Mouse (Mus musculus) CH12.LX (cell line): ENCODE data around the gene Tarbp1. TPM values are rescaled to one million over a fixed set of nuclear protein-coding genes. Genes with fewer than 3 reads are reported as not detected.

Source experiments
- DNase-seq: peaks from one replicate; pipeline ENCODE4 v3.0.0-alpha.2; 2013; ENCODE audit errors: extremely low read depth
- H3K27ac ChIP-seq: 2 replicates; pipeline ENCODE4 v1.5.1; 2012; ENCODE audit warnings: low read depth, mild to moderate bottlenecking, control low read depth, moderate library complexity; ENCODE audit not compliant: insufficient read depth
- H3K27me3 ChIP-seq: replicated peaks from 2 replicates; pipeline ENCODE3; 2012; ENCODE audit warnings: inconsistent platforms
- H3K36me3 ChIP-seq, 2 experiments: replicated peaks in 1 of 2; 2 replicates each; pipeline versions ENCODE3 to v1.6.1; 2012; ENCODE audit warnings: inconsistent platforms in 1 of 2, low read length in 1 of 2, mild to moderate bottlenecking in 1 of 2, mixed read lengths in 1 of 2, moderate library complexity in 1 of 2; ENCODE audit not compliant: control insufficient read depth in 1 of 2, insufficient read depth in 1 of 2
- H3K4me1 ChIP-seq, 2 experiments: 2 replicates each; pipeline ENCODE4 v1.6.1; 2012; ENCODE audit warnings: inconsistent platforms in 1 of 2, moderate library complexity in 1 of 2; ENCODE audit not compliant: insufficient read depth in 2 of 2, control insufficient read depth in 1 of 2
- H3K4me2 ChIP-seq: 2 replicates; pipeline ENCODE4 v1.6.1; 2012; ENCODE audit warnings: low read depth, mild to moderate bottlenecking, control low read depth; ENCODE audit not compliant: poor library complexity, insufficient read depth, severe bottlenecking
- H3K4me3 ChIP-seq, 3 experiments: fragments of 150-350 bp in 1 of 3; sonication (generic) in 1 of 3; replicated peaks in 1 of 3; 2 replicates each; pipeline versions ENCODE3 to v1.5.1; 2011 to 2012; ENCODE audit warnings: low read depth in 2 of 3, low read length in 2 of 3, mild to moderate bottlenecking in 2 of 3, moderate library complexity in 2 of 3, control low read depth in 1 of 3, improper control_type of control experiment in 1 of 3, inconsistent platforms in 1 of 3, mixed read lengths in 1 of 3; ENCODE audit not compliant: poor library complexity in 1 of 3
- H3K79me2 ChIP-seq: replicated peaks from 2 replicates; pipeline ENCODE4 v1.6.1; 2012; ENCODE audit warnings: mild to moderate bottlenecking, moderate library complexity; ENCODE audit not compliant: control insufficient read depth, poor library complexity, insufficient read depth, severe bottlenecking; ENCODE audit errors: extremely low read depth
- H3K9ac ChIP-seq: 2 replicates; pipeline ENCODE4 v1.6.1; 2012; ENCODE audit warnings: low read depth, mild to moderate bottlenecking, control low read depth, moderate library complexity; ENCODE audit not compliant: insufficient read depth
- H3K9me3 ChIP-seq: replicated peaks from 2 replicates; pipeline ENCODE3; 2012; ENCODE audit warnings: low read length, inconsistent platforms, mixed read lengths
- CHD1 ChIP-seq: IDR thresholded peaks from 2 replicates; pipeline ENCODE4 v1.6.1; 2012; ENCODE audit warnings: low read depth, low read length, improper control_type of control experiment, inconsistent platforms
- E2F4 ChIP-seq: IDR thresholded peaks from 2 replicates; pipeline ENCODE4 v1.6.1; 2011; ENCODE audit warnings: low read depth, low read length, improper control_type of control experiment; ENCODE audit not compliant: insufficient replicate concordance
- ELF1 ChIP-seq: IDR thresholded peaks from 2 replicates; pipeline ENCODE4 v1.6.1; 2014; ENCODE audit warnings: low read depth, mild to moderate bottlenecking, inconsistent platforms, low read length, improper control_type of control experiment
- ETS1 ChIP-seq: conservative IDR thresholded peaks from 2 replicates; pipeline ENCODE4 v1.6.1; 2012; ENCODE audit warnings: low read depth, mild to moderate bottlenecking, inconsistent platforms, low read length, improper control_type of control experiment, moderate library complexity
- GABPA ChIP-seq: IDR thresholded peaks from 2 replicates; pipeline ENCODE4 v1.6.1; 2012; ENCODE audit warnings: low read depth, low read length, improper control_type of control experiment, inconsistent platforms; ENCODE audit not compliant: insufficient replicate concordance
- HCFC1 ChIP-seq: IDR thresholded peaks from 2 replicates; pipeline ENCODE4 v1.6.1; 2012; ENCODE audit warnings: low read depth, mild to moderate bottlenecking, inconsistent platforms, low read length, improper control_type of control experiment
- JUN ChIP-seq: IDR thresholded peaks from 2 replicates; pipeline ENCODE4 v1.6.1; 2011; ENCODE audit warnings: low read depth, mild to moderate bottlenecking, low read length, improper control_type of control experiment, moderate library complexity; ENCODE audit not compliant: insufficient read depth
- MAFK ChIP-seq: IDR thresholded peaks from 2 replicates; pipeline ENCODE4 v1.6.1; 2011; ENCODE audit warnings: low read length, improper control_type of control experiment; ENCODE audit not compliant: insufficient replicate concordance
- MAX ChIP-seq: IDR thresholded peaks from 2 replicates; pipeline ENCODE4 v1.6.1; 2011; ENCODE audit warnings: low read length, improper control_type of control experiment
- MAZ ChIP-seq: IDR thresholded peaks from 2 replicates; pipeline ENCODE4 v1.6.1; 2012; ENCODE audit warnings: low read depth, mild to moderate bottlenecking, inconsistent platforms, low read length, improper control_type of control experiment, moderate library complexity
- NELFE ChIP-seq: IDR thresholded peaks from 2 replicates; pipeline ENCODE4 v1.6.1; 2011; ENCODE audit warnings: low read depth, low read length, improper control_type of control experiment
- POLR2AphosphoS2 ChIP-seq: IDR thresholded peaks from 2 replicates; pipeline ENCODE4 v1.6.1; 2011; ENCODE audit warnings: low read depth, low read length, improper control_type of control experiment
- RAD21 ChIP-seq: IDR thresholded peaks from 2 replicates; pipeline ENCODE4 v1.6.1; 2011; ENCODE audit warnings: low read depth, mild to moderate bottlenecking, low read length, improper control_type of control experiment, moderate library complexity
- TBP ChIP-seq: conservative IDR thresholded peaks from 2 replicates; pipeline ENCODE4 v1.6.1; 2011; ENCODE audit warnings: low read depth, low read length, improper control_type of control experiment
- TCF12 ChIP-seq: IDR thresholded peaks from 2 replicates; pipeline ENCODE4 v1.6.1; 2014; ENCODE audit warnings: low read depth, mild to moderate bottlenecking, inconsistent platforms, low read length, improper control_type of control experiment
- UBTF ChIP-seq: IDR thresholded peaks from 2 replicates; pipeline ENCODE4 v1.6.1; 2012; ENCODE audit warnings: low read depth, mild to moderate bottlenecking, inconsistent platforms, low read length, improper control_type of control experiment, moderate library complexity
- USF1 ChIP-seq: IDR thresholded peaks from 2 replicates; pipeline ENCODE4 v1.6.1; 2014; ENCODE audit warnings: low read depth, mild to moderate bottlenecking, inconsistent platforms, low read length, improper control_type of control experiment
- ZC3H11A ChIP-seq: IDR thresholded peaks from 2 replicates; pipeline ENCODE4 v1.6.1; 2012; ENCODE audit warnings: low read depth, mild to moderate bottlenecking, inconsistent platforms, low read length, improper control_type of control experiment
- dilution Hi-C: fragments of 300-500 bp; cut with MboI; formaldehyde crosslinking; loops from 2 replicates; pipeline ENCODE4 v1.14.3; 2020; ENCODE audit warnings: low sequenced_read_pairs; ENCODE audit not compliant: extremely low pct_unique_long_range_greater_than_20kb, extremely low pct_ligation_motif_present
- in situ Hi-C: fragments of 300-500 bp; cut with MboI; formaldehyde crosslinking; loops from 3 replicates; pipeline ENCODE4 v1.14.3; 2019; ENCODE audit warnings: low sequenced_read_pairs, low pct_ligation_motif_present, low pct_unique_long_range_greater_than_20kb, mixed read lengths
- polyA plus RNA-seq: library from polyadenylated mRNA; unstranded; fragments of >175 nt; gene quantifications from 2 replicates; pipeline ENCODE4 v1.2.1, GENCODE M21; 2012; ENCODE audit warnings: low read depth; ENCODE audit not compliant: insufficient read length
- total RNA-seq, 2 experiments: library from RNA; depleted of rRNA; stranded (reverse); fragments of 300-350 nt in 1 of 2; fragments of >200 nt in 1 of 2; gene quantifications; 2 replicates each; pipeline ENCODE4 v1.2.3; 2012 to 2014

The Tarbp1 gene
- total and polyA plus RNA-seq, 3 experiments = 10.3 to 10.7 (median 10.4) TPM

GRCm38 (mm10) chr8:126379580-126379979 is 95.3 kb downstream of the Tarbp1 start:
- no peak overlapping the region for H3K4me3 ChIP-seq
- in situ Hi-C loops = loop anchor here (25.0 kb wide), 2 partner anchors 117 to 417 kb away; no protein-coding TSS in a partner anchor
- DNase-seq = no peak

More at GRCm38 (mm10) chr8:126379580-126379979, 95.3 kb downstream of the Tarbp1 start:
- Histone ChIP-seq H3K27me3 (peaks cover 92% of the 10 kb centered on the region), H3K36me3 (no peaks in the 10 kb centered on the region), H3K4me2 (no peak overlapping the region), H3K9ac (no peak overlapping the region), H3K79me2 (no peaks in the 10 kb centered on the region), H3K4me1 (peaks cover 0 to 2% of the 10 kb centered on the region in 2 experiments; a peak in 1 of 4 replicates), H3K9me3 (no peaks in the 10 kb centered on the region), H3K27ac (no peak overlapping the region)
- TF ChIP-seq TCF12 (no peak), MAX (no peak), MAZ (no peak), UBTF (no peak), HCFC1 (no peak), USF1 (no peak), POLR2AphosphoS2 (no peak), E2F4 (no peak), GABPA (no peak), MAFK (no peak), NELFE (no peak), ETS1 (no peak), ZC3H11A (no peak), JUN (no peak), TBP (no peak), ELF1 (no peak), CHD1 (no peak), RAD21 (no peak)
- dilution Hi-C loops = no loop called here

Other genes starting within 250 kb of the Tarbp1 start
- not detected in 2 replicates for gene Slc35f3, start 176.5 kb downstream of the Tarbp1 start, total RNA-seq (2012; rRNA removed)
- gene Slc35f3, start 176.5 kb downstream of the Tarbp1 start, total RNA-seq (2014; rRNA removed) = not detected in 2 replicates
- 0.20 TPM in 2 replicates for gene Slc35f3, start 176.5 kb downstream of the Tarbp1 start, polyA plus RNA-seq
- 29.1 and 29.8 TPM in 2 replicates for gene Coa6, start 52.5 kb downstream of the Tarbp1 start, total RNA-seq (2012; rRNA removed)
- 30.3 and 36.5 TPM in 2 replicates for gene Coa6, start 52.5 kb downstream of the Tarbp1 start, total RNA-seq (2014; rRNA removed)
- gene Coa6, start 52.5 kb downstream of the Tarbp1 start, polyA plus RNA-seq = 26.1 and 26.6 TPM in 2 replicates
- 20.2 and 28.6 TPM in 2 replicates for gene Irf2bp2, start 118.9 kb upstream of the Tarbp1 start, total RNA-seq (2012; rRNA removed)
- 30.3 and 31.2 TPM in 2 replicates for gene Irf2bp2, start 118.9 kb upstream of the Tarbp1 start, total RNA-seq (2014; rRNA removed)
- gene Irf2bp2, start 118.9 kb upstream of the Tarbp1 start, polyA plus RNA-seq = 17.8 and 19.9 TPM in 2 replicates